Mouse (Mus musculus): ENCODE measurements at regions not wholly inside any gene's neighbourhood (a gene's known extent, or its start where the extent isn't known, plus 50 kb on each side); places are given as distances from the start of the nearest gene placed in this dataset.
A peak's percentile ranks its signal among the peaks of the same experiment; 100 is the strongest.

DNA sequence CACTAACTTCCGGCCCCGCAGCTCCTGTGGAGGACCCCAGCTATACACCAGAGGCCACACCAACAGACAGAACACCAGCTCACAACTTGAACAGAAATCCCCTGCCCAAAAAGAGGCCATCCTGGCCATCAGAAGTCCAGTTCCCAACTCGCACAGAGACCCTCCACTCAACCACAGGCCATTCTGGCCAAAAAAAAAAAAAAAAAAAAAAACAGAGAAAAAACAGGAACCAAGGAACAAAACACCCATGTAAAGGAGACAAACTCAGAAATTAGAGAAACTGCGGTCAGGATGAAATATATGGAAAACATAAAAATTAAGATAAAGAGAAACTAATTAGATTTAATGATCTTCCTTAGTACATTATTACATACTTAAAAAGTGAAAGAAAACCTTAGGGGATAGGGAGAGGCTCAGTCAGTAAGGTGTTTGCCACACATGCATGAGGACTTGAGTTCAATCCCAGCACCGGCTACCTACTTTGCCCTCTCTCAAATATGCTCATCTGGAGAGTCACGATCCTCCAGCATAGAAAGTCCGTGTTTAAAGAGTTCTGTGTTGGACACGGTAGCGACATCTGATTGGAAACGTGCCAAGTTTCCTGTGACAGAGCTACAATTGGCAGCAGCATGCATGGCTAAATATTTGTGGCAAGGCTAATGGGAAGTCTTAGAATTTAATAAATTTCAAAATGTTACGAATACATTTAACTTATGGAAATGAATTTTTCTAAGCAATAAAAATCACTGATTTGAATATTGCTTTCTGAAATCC, 51.9 kb upstream of the Pde7b start:
- DNase-seq (ENCODE audit: low spot score): peak; percentile 20

DNA sequence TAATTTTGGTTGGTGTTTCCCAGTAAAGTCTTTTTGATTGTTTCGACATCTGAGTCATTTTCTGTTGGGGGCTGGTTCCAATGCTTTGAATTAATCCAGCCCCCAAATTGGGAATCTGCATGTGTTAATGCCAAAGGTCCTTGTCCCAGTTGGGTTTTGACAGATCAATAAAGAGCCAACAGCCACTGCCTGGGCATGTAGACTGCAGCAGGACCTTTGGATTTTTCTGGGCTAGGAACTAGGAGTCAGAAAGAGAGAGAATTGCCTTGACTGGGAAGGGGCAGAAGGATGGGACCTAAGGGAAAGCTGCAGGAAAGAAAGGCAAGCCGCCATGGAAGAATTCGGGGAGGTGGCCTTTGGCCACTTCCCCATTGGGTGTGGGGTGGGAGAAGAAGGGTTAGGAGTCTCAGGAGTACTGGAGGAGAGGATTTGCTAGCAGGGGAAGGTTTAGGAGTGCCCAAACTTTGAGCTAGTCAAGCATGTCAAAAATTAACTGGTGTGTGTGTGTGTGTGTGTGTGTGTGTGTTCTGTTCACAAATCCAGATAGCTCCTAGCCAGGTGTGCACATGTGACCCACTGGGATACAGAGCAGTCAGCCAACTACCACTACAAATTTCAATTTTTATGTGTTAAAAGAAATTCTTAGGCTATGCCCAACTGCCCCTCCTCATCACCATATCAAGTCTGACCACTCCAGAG, 51.0 kb upstream of the Pde7b start:
- DNase-seq (ENCODE audit: low spot score): no peak

Measured in urinary bladder, postnatal 14 days (tissue).